Mouse (Mus musculus): Measurements from ENCODE around the gene Rgs16. TPM values are rescaled to one million over a fixed set of nuclear protein-coding genes. Genes with fewer than 3 reads are reported as not detected.

The Rgs16 gene
- total RNA-seq, 2 experiments from 2014 or later: 8.9 to 11.0 TPM

DNA sequence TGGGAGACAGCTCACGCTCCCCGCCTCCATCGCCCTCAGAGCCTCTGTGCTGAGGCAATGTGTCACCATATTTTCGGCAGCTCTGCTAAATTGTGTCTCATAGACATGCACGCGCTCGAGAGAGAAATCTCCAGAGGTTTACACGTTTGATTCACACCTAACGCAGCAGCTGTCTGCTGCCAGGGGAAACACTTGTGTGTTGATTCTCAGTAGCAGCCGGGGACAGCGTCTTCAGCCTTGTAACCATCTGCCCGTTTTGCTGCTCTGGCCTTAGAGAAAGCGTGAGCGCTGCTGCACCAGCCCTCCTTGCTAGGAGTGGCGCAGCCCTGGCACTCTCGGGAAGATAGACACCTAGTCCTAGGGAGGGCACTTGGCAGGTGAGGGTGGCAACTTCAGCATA is 13.5 kb upstream of the Rgs16 start:
- no peak for TF ChIP-seq CTCF (IDR thresholded peaks at IDR 0.05)
- Histone ChIP-seq H3K4me3 (no peak overlapping the region), H3K27ac (no peak overlapping the region)
- intact Hi-C loops (cut with DNase I): no loop called here
- DNase-seq (ENCODE audit: extremely low spot score in 1 of 2, low spot score in 2 of 2): no peak

DNA sequence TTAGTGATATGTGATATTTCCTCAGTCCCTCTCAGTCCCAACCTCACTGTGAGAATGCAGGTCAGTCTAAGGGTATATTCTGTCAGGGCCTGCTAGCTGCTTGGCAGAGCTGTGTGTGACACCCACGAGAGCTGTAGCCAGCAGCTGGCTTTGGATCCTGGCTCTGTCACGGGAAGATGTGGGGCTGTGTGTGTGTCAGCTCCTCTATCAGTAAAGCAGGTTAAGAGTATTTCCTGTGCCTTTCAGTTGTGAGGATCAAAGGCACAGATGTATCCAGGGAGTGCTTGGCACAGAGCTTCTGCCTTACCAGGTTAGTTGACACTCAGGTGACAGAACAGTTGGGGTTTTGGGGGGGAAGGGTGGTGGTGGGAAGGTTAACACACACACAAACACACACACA is 10.3 kb upstream of the Rgs16 start:
- intact Hi-C loops (cut with DNase I): no loop called here
- TF ChIP-seq CTCF (IDR thresholded peaks at IDR 0.05): no peak
- no peak for DNase-seq (ENCODE audit: extremely low spot score in 1 of 2, low spot score in 2 of 2)
- Histone ChIP-seq H3K27ac (no peak overlapping the region), H3K4me3 (no peak overlapping the region)

DNA sequence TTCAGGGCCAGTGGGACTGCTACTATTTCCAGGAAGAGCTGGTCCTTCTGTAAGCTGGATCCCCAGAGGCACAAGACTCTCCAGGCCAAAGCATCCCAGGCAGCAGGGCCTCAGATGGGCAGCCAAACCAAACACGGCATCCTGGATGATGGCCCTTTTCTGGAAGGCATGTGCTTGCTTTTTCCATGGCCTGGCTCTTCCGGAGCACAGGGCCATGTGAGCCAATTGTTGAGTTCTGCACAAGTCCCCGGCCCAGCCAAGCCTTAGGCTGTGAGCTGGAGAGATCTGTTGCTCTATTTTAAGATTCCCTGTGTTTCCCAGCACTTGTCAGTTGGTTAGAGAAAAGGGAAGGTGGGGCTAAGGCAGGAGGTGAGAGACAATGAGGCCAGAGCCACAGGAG is 9.5 kb upstream of the Rgs16 start:
- no peak for TF ChIP-seq CTCF (IDR thresholded peaks at IDR 0.05)
- Histone ChIP-seq H3K27ac (0 out of 2 replicates have a peak overlapping the region, but pooled peaks have one; percentile 8), H3K4me3 (no peak overlapping the region)
- DNase-seq (ENCODE audit: extremely low spot score in 1 of 2, low spot score in 2 of 2): no peak
- intact Hi-C loops (cut with DNase I): no loop called here

DNA sequence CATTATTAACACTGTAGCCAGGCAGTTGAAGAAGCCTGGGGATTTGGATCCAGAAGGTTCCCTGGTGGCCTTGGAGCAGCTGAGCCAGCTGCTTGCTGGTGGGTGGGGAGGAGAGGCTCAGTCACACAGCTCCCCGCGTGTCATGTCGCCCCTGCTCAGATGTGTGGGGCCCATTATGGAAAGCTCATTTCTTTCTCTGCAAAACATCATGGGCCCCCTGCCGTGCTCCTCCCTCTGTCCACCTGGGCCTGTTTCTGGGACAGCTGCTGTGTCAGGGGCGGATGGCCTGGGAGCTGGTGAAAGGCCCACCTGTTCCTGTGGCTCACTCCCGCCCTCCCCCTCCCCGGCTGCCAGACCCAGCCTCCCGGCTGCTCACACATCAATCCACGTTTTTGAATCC is 7.0 kb upstream of the Rgs16 start:
- H3K27ac ChIP-seq: no peak overlapping the region
- H3K4me3 ChIP-seq: no peak overlapping the region
- no peak for DNase-seq (ENCODE audit: extremely low spot score in 1 of 2, low spot score in 2 of 2)
- TF ChIP-seq CTCF (IDR thresholded peaks at IDR 0.05): no peak
- intact Hi-C loops (cut with DNase I): no loop called here

DNA sequence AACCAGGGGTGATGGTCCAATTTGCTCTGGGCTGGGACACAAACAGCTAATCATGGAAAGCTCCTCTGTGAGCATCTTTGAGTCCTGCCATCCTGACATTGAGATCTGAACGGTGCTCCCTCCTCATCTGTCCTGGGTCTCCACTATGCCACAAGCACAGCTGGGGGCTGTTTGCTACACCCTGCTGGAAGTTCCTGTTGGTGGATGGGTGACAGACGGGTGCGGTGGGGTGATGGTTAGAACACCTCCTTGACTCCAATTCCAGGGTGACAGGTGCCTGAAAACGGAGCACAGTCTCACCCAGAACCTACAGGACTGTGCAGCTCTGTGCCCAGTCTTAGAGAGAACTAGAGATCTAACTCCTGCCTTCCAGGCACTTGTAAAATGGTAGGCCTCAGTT is 5.3 kb upstream of the Rgs16 start:
- Histone ChIP-seq H3K27ac (no peak overlapping the region), H3K4me3 (no peak overlapping the region)
- no peak for DNase-seq (ENCODE audit: extremely low spot score in 1 of 2, low spot score in 2 of 2)
- no peak for TF ChIP-seq CTCF (IDR thresholded peaks at IDR 0.05)
- intact Hi-C loops (cut with DNase I): no loop called here

DNA sequence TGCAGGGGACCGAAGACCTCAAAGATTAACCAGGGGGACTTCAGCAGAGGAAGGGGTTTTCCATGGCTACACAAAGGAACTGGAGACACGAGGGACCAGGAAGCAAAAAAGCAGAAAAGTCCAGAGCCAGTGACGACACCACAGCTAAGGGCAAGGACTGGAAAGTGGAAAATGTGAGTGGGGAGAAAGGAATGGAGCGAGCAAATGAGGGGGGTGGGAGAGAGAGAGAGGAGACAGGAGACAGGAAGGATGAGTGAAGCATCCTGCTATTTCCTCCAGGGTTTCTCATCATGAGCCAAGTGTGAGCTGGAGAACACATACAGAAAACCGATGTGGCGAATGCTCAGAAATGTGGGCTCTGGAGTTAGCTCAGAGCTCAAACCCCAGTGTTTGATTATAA is 4.1 kb upstream of the Rgs16 start:
- no peak for TF ChIP-seq CTCF (IDR thresholded peaks at IDR 0.05)
- intact Hi-C loops (cut with DNase I): no loop called here
- Histone ChIP-seq H3K27ac (no peak overlapping the region), H3K4me3 (no peak overlapping the region)
- no peak for DNase-seq (ENCODE audit: extremely low spot score in 1 of 2, low spot score in 2 of 2)

DNA sequence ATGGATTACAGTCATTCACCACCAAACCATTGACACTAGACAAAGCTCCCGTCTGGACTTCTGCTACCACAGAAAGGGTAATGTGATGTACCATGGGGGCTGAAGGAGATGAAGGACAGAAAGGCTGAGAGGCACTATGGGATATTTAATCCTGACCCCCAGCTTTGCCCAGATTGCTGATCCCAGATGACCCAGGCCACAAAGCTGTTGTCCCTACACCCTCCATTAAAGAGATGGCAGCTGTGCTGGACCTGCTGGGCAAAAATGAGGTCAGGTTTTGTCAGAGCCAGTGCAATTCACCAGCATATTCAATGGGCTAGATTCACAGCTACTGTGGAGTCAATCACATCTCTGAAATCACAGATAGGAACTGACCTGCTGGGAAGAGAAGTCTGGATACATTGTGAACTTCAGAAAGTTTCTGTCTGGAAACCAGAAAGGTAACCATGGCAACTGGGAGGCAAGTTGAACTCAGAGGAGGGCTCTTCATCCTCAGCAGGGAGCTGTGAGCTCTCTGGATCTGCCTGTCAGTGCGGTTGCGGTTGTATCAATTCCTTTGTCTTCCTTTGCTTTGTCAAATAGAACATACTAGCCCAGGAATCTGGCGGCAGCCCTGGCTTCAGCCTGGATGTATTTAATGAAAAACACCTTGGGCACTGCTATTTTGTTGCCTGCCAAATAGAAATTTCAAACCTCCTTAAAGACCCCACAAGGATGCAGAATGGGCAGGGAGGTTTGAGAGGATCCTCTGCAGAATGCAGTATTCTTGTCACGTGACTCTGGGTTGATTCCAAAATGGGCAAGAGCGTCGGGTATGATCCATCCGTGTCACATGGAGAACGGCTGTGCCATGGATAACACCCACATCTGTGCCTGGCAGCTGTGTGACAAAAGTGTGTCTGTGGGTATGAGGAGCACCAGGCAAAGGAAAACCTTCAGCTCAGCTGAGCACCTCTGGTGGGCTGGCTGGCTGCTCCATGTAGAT is 2.8 kb upstream of the Rgs16 start:
- no peak for DNase-seq (ENCODE audit: extremely low spot score in 1 of 2, low spot score in 2 of 2)
- Histone ChIP-seq H3K27ac (no peak overlapping the region; the same call in 1 of the 2 replicates), H3K4me3 (no peak overlapping the region)
- TF ChIP-seq CTCF (IDR thresholded peaks at IDR 0.05): no peak
- intact Hi-C loops (cut with DNase I): no loop called here

DNA sequence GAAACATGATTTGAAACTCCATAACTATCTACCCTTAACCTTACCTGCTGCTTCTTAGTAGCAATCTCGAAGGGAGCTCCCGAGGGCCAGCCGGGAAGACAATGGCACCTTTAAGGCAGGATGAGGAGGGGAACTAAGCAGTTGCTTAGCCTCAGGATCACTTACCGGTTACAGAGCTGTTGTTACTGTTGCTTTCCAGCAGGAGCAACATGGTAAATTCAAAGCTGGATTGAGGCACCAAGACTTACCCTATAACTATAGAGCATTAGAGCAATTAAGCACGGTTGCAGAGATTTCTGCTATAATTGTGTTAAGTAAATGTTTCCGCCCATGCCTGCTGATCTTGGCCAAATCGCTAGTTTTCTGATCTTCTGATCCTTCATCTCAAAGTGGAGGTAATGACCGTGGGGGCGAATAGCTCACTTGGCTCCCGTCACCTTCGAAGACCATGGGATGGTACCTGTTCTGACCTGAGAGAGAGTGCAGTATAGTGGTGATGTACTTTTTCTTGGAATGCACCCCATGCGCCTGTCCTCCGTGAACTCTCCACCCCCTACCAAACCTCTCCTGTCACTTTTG is 623 bp upstream of the Rgs16 start:
- no peak; the same call in 1 of the 2 replicates for TF ChIP-seq CTCF (IDR thresholded peaks at IDR 0.05)
- no peak overlapping the region for H3K27ac ChIP-seq
- intact Hi-C loops (cut with DNase I): loop anchor here (2.0 kb wide), 1 partner anchor 61 kb away; no protein-coding TSS in a partner anchor
- DNase-seq (ENCODE audit: extremely low spot score in 1 of 2, low spot score in 2 of 2): no peak
- H3K4me3 ChIP-seq: no peak overlapping the region; the same call in 1 of the 2 replicates

DNA sequence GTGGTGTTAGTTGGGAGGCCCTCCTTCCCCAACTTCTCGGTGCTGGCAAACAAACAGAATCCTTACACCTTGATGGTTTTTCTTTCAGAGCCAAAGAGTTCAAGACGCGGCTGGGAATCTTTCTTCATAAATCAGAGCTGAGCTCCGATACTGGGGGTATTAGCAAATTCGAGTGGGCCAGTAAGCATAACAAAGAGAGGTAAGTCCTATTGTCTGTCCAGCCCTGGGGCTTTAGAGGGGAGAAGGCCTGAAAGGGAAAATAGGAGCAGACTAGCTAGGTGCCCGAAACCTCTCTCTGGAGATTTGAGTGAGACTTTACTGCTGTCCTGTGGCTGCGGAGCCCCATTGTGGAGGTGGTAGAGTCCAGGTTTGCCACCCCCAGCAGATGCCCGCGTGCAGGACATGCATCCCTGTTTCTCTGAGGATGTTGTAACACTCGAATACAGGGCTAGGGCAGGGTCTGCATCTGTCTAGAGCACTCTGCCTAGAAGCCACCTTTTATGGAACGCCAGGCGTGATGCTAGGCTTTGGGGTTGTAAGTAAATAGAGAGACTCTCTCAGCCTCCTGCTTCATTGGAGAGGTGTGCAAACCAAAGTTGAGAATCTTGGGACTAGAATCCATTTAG is 739 bp downstream of the Rgs16 start:
- no peak for TF ChIP-seq CTCF (IDR thresholded peaks at IDR 0.05)
- H3K4me3 ChIP-seq: peak overlapping the region; percentile 50
- intact Hi-C loops (cut with DNase I): loop anchor here (2.0 kb wide), 1 partner anchor 62 kb away; no protein-coding TSS in a partner anchor
- DNase-seq (ENCODE audit: extremely low spot score in 1 of 2, low spot score in 2 of 2): no peak
- no peak overlapping the region for H3K27ac ChIP-seq

DNA sequence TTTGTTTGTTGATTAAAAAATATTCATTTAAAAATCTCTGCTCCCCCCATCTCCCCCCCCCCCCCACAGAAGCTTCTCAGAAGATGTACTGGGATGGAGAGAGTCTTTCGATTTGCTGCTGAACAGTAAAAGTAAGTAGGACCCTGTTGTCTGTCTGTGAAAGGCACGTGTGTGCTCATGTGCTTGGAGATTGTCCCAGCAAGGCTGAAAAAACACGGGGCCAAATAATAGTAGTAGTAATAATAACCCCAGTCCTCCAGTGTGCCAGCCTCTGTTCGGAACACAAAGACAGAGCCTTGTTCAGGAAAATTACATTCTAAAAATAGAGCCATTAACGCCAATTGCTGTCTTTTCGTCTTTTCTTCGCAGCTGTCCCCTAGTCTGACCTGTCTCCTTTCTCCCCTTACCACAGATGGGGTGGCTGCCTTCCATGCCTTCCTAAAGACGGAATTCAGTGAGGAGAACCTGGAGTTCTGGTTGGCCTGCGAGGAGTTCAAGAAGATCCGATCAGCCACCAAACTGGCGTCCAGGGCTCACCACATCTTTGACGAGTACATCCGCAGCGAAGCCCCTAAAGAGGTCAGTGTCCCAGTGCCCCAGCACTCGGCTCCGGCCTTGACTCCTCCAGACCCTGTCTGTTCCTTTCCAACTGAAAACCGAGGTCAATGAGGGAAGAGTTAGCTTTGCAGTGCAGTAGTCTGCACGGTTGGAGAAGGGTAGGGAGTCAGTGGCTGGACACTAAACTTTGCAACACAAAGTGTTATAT is 1.6 kb downstream of the Rgs16 start:
- Histone ChIP-seq H3K27ac (no peak overlapping the region), H3K4me3 (peak overlapping the region; percentile 6; the same call in 1 of the 2 replicates)
- DNase-seq (ENCODE audit: extremely low spot score in 1 of 2, low spot score in 2 of 2): no peak
- no peak for TF ChIP-seq CTCF (IDR thresholded peaks at IDR 0.05)
- intact Hi-C loops (cut with DNase I): loop anchor here (1.0 to 2.0 kb wide), 2 partner anchors 63 to 182 kb away; no protein-coding TSS in a partner anchor

Measured in left cerebral cortex, adult 2 months (tissue).